Mouse (Mus musculus) effector memory CD4-positive, alpha-beta T cell, adult 7 months (primary cell): ENCODE data around the gene Calm4. TPM values are rescaled to one million over a fixed set of nuclear protein-coding genes. Genes with fewer than 3 reads are reported as not detected.

ENCODE experiments used
- polyA plus RNA-seq: library from polyadenylated mRNA; unstranded; fragments of 100-300 nt; shearing (Covaris generic); gene quantifications from one replicate; pipeline ENCODE4 v1.2.1, GENCODE M21; 2017

Gene Calm4
- polyA plus RNA-seq: not detected

DNA sequence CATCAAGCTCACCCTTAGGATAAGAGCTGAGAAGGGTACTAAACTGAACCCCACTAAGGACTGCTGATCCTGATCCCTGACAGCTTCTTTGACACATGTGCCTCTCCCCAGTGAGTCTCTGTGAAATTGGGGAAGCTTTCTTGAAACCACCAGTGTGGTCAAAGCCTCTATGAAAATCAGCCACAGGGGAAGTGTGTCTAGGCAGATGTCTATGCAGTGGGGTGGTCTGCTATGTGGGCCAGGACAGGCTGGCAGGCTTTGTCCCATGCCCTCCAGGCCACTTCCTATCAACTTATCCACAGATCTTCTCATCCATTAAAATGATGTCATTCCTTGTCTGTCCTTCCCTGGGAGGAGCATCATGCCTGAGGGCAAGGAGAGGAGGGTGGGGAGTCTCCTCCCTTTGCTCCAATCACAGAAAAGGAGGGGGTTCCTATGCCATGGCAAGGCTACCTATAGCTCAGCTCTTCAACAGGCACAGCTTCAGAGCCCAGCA is at the start of gene Calm4:
Gene Calm4, plus strand, starts transcription at position 446 of the 496 bp plus-strand sequence.

GRCm38 (mm10) chr13:3804186-3804585 is 33.4 kb upstream of the Calm4 start, which contains the start of gene Calml3:
Gene Calml3 (minus strand): TSS chr13:3804316.

GRCm38 (mm10) chr13:3853648-3854333 is 16.2 kb downstream of the Calm4 start, which contains the start of gene Calm5:
Gene Calm5 (plus strand): TSS chr13:3854173.

Other genes with a start within 250 kb of the Calm4 start
- 49.6 TPM for gene Fam208b, start 226.6 kb upstream of the Calm4 start, polyA plus RNA-seq
- gene Asb13, start 203.7 kb upstream of the Calm4 start, polyA plus RNA-seq: 40.8 TPM
- gene Calml3, start 33.4 kb upstream of the Calm4 start, polyA plus RNA-seq: not detected
- not detected for gene Calm5, start 16.4 kb downstream of the Calm4 start, polyA plus RNA-seq
- gene Net1, start 80.5 kb downstream of the Calm4 start, polyA plus RNA-seq: 25.3 TPM
- not detected for gene Tubal3, start 80.5 kb downstream of the Calm4 start, polyA plus RNA-seq
- gene Ucn3, start 107.6 kb downstream of the Calm4 start, polyA plus RNA-seq: not detected
- gene Akr1c14, start 211.3 kb downstream of the Calm4 start, polyA plus RNA-seq: not detected